Mouse (Mus musculus) CH12.LX (cell line): ENCODE results near the gene Olfr1491.

Experiments used
- CHD2 ChIP-seq: IDR thresholded peaks from 2 replicates; pipeline ENCODE4 v1.6.1; 2011; ENCODE audit warnings: low read length, improper control_type of control experiment
- CTCF ChIP-seq, 2 experiments: IDR thresholded peaks in 1 of 2; conservative IDR thresholded peaks in 1 of 2; 2 replicates each; pipeline ENCODE4 v1.5.1; 2011 to 2012; ENCODE audit warnings: low read depth in 2 of 2, low read length in 2 of 2, improper control_type of control experiment in 1 of 2, inconsistent platforms in 1 of 2, mild to moderate bottlenecking in 1 of 2, moderate library complexity in 1 of 2
- ELF1 ChIP-seq: IDR thresholded peaks from 2 replicates; pipeline ENCODE4 v1.6.1; 2014; ENCODE audit warnings: low read depth, mild to moderate bottlenecking, inconsistent platforms, low read length, improper control_type of control experiment
- EP300 ChIP-seq: IDR thresholded peaks from 2 replicates; pipeline ENCODE4 v1.6.1; 2011; ENCODE audit warnings: low read length, improper control_type of control experiment
- MEF2A ChIP-seq: IDR thresholded peaks from 2 replicates; pipeline ENCODE4 v1.6.1; 2014; ENCODE audit warnings: low read depth, mild to moderate bottlenecking, inconsistent platforms, low read length, improper control_type of control experiment, borderline replicate concordance
- POLR2A ChIP-seq: IDR thresholded peaks from 2 replicates; pipeline ENCODE4 v1.6.1; 2011; ENCODE audit warnings: low read depth, mild to moderate bottlenecking, improper control_type of control experiment, low read length
- USF1 ChIP-seq: IDR thresholded peaks from 2 replicates; pipeline ENCODE4 v1.6.1; 2014; ENCODE audit warnings: low read depth, mild to moderate bottlenecking, inconsistent platforms, low read length, improper control_type of control experiment

DNA sequence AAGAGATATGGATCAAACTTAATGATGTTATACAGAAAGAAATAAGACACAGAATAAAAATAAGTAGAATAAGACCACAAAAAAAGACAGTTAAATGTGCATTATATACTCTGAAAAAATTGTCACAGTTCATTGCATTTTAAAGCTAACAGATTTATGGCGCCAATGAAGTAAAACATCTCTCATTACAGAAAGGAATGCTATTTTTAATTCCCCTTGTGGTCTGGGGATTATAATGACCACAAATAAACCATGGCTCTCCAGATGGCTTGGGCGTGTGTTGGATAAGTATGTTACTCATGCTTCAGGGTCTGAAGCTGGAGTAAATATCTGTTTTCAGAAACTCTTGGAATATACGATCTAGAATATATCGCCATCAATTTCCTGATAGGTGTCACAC lies 42.4 kb downstream of the Olfr1491 start, which contains the start of gene Olfr1494:
- TF ChIP-seq POLR2A (no peak), CHD2 (no peak), CTCF (conservative IDR thresholded peaks at IDR 0.05 in 1 of 2, IDR thresholded peaks at IDR 0.05 in 1 of 2; ENCODE audit: low read depth in 2 of 2, low read length in 2 of 2) (no peak), EP300 (no peak), MEF2A (no peak), ELF1 (no peak), USF1 (no peak)
